Mouse (Mus musculus) heart, postnatal 25 days (tissue): ENCODE measurements around the gene Sesn2. TPM values are rescaled to one million over a fixed set of nuclear protein-coding genes. Genes with fewer than 3 reads are reported as not detected.
"Not testable (repeated sequence)": the region's sequence is repeated elsewhere in the genome, so short reads cannot be mapped to it uniquely, and the experiment has no call there.

ENCODE experiments used
- DNase-seq: peaks from one replicate; pipeline ENCODE4 v3.0.0; 2022; ENCODE audit warnings: low spot score
- intact Hi-C: fragments of 180-260 bp; cut with DNase I; formaldehyde crosslinking; loops from one replicate; pipeline ENCODE4 v1.15.1; 2025
- total RNA-seq, 2 experiments: library from RNA; stranded (reverse); gene quantifications; 2 replicates each; pipeline ENCODE4 v1.2.3; 2021

Sesn2 gene
- total RNA-seq, result 1 to 10 TPM; 2.5 to 3.3 TPM

- intact Hi-C loops, result loop anchor here (5.0 kb wide), 2 partner anchors 163 to 218 kb away; no protein-coding TSS in a partner anchor
- DNase-seq, result peak; percentile 97
These were observed at the start of gene Sesn2 for GRCm38 (mm10) chr4:132510352-132510798. Gene Sesn2, minus strand, starts transcription at chr4:132510501.

GRCm38 (mm10) chr4:132555550-132555949, 45.2 kb upstream of the Sesn2 start:
- intact Hi-C loops, DNase-seq: not testable (repeated sequence)

- intact Hi-C loops, result no loop called here
- no peak for DNase-seq
These were observed 44.4 kb upstream of the Sesn2 start for GRCm38 (mm10) chr4:132554653-132555052.

- intact Hi-C loops, result no loop called here
- no peak for DNase-seq
These were observed 43.9 kb upstream of the Sesn2 start for GRCm38 (mm10) chr4:132554221-132554620.

- peak; percentile 23 for DNase-seq
- intact Hi-C loops, result loop anchor here (1.0 kb wide), 2 partner anchors 89 to 131 kb away; no protein-coding TSS in a partner anchor
These were observed 35.5 kb upstream of the Sesn2 start for GRCm38 (mm10) chr4:132545851-132546250.

GRCm38 (mm10) chr4:132542724-132543123, 32.4 kb upstream of the Sesn2 start:
- no peak for DNase-seq
- intact Hi-C loops, result no loop called here

- intact Hi-C loops, result no loop called here
- no peak for DNase-seq
These were observed 31.1 kb upstream of the Sesn2 start for GRCm38 (mm10) chr4:132541413-132541812.

GRCm38 (mm10) chr4:132539481-132539880, 29.2 kb upstream of the Sesn2 start:
- DNase-seq, result no peak
- intact Hi-C loops, result no loop called here

GRCm38 (mm10) chr4:132535406-132536121, 25.3 kb upstream of the Sesn2 start, which contains the start of gene Dnajc8:
Gene Dnajc8, plus strand, starts transcription at chr4:132535550.
- peak; percentile 90 for DNase-seq
- intact Hi-C loops, result no loop called here

GRCm38 (mm10) chr4:132532981-132533916, 22.9 kb upstream of the Sesn2 start, which contains the start of gene Atpif1:
Gene Atpif1, minus strand, starts transcription at chr4:132533659.
- intact Hi-C loops, result no loop called here
- DNase-seq, result peak; percentile 81

- intact Hi-C loops, result no loop called here
- DNase-seq, result no peak
These were observed 22.2 kb upstream of the Sesn2 start for GRCm38 (mm10) chr4:132532496-132532895.

GRCm38 (mm10) chr4:132530033-132530804, 19.9 kb upstream of the Sesn2 start:
- intact Hi-C loops, result no loop called here
- no peak for DNase-seq

- intact Hi-C loops, result no loop called here
- DNase-seq, result no peak
These were observed 19.0 kb upstream of the Sesn2 start for GRCm38 (mm10) chr4:132529344-132529743.

GRCm38 (mm10) chr4:132527917-132528522, 17.7 kb upstream of the Sesn2 start:
- intact Hi-C loops, result no loop called here
- DNase-seq, result no peak

GRCm38 (mm10) chr4:132526678-132527077, 16.4 kb upstream of the Sesn2 start:
- no peak for DNase-seq
- intact Hi-C loops, result no loop called here

- DNase-seq, result no peak
- intact Hi-C loops, result no loop called here
These were observed 14.5 kb upstream of the Sesn2 start for GRCm38 (mm10) chr4:132524808-132525207.

GRCm38 (mm10) chr4:132524321-132524741, 14.0 kb upstream of the Sesn2 start:
- intact Hi-C loops, result no loop called here

GRCm38 (mm10) chr4:132519188-132519587, 8.9 kb upstream of the Sesn2 start:
- intact Hi-C loops, result no loop called here
- DNase-seq, result no peak

More at GRCm38 (mm10) chr4:132524321-132524741, 14.0 kb upstream of the Sesn2 start:
- DNase-seq, result no peak

GRCm38 (mm10) chr4:132518066-132518465, 7.8 kb upstream of the Sesn2 start:
- intact Hi-C loops, result no loop called here
- no peak for DNase-seq
